Mouse (Mus musculus): ENCODE data around the gene Rangap1.

- no peak for TF ChIP-seq ZC3H11A (IDR thresholded peaks at IDR 0.05; ENCODE audit: borderline replicate concordance, low read depth, low read length)
- no peak for TF ChIP-seq ZNF384 (IDR thresholded peaks at IDR 0.05; ENCODE audit: low read depth, low read length)
- no peak; the same call in 1 of the 2 replicates for TF ChIP-seq HCFC1 (IDR thresholded peaks at IDR 0.05; ENCODE audit: borderline replicate concordance, insufficient read depth, low read length)
These were observed at the start of gene Rangap1, which contains the start of gene Zc3h7b for GRCm38 (mm10) chr15:81744992-81745600.
